Mouse (Mus musculus): ENCODE data around the gene Ostn.
"Not testable (repeated sequence)": the region's sequence is repeated elsewhere in the genome, so short reads cannot be mapped to it uniquely, and the experiment has no call there.

Gene Ostn

DNA sequence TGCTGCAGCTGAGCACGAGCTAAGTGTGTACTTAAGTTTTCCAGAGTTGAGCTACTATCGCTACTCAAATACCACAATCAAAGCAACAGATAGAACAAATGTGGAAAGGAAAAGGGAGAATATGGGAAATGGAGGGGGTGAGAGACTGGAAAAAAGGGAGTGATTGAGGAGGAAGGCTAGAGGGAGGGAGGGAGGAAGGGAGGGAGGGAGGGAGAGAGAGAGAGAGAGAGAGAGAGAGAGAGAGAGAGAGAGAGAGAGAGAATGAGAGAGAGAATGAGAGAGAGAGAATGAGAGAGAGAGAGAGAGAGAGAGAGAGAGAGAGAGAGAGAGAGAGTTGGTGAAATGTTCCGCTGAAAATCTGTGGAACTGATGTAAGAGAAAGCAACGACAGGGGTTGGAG lies at the start of gene Ostn:
TSS of gene Ostn (plus strand) at position 301 of the 400 bp plus-strand sequence.
- not testable (repeated sequence) for DNase-seq (ENCODE audit: low spot score in 2 of 2)

DNA sequence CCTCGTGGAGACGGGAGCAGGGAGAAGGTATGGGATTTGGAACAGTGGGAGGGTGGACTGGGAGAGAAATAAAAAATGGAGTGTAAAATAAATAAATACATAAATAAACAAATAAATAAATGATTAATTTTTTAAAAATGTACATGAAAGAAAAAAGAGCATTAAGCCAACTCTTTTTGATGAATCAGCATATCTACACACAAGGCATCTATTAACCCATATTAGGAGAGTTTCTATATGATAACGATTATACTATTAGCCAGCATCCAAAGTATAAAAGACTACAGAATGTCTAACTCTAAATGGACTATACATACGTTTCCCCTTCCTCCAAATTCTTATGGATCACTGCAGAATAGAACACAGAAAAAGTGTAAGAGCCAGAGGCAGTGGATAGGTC lies 38.5 kb upstream of the Ostn start:
- no peak for DNase-seq (ENCODE audit: low spot score in 2 of 2)

GRCm38 (mm10) chr16:27287410-27287809 lies 19.9 kb upstream of the Ostn start:
- no peak for DNase-seq (ENCODE audit: low spot score in 2 of 2)

- DNase-seq (ENCODE audit: low spot score in 2 of 2), result no peak
Measured at GRCm38 (mm10) chr16:27296508-27296907, 10.8 kb upstream of the Ostn start.

DNA sequence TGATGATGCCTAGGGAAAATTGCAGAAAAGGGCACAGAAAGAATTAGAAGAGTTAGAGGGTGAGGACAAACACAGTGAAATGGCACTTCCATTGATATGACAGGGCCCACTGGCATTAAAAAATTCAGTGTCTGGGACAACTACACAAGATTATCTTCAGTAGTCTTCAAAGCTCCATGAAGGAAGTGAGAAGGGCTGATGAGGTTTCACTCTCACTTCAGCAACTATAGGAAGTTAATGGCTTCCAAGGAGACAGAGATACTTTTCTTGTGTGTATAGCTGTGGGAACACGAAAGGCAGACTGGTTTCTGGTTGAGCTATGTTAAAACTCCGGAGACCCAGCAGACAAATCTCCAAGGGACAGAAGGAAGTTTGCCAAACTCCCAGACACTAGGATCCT lies 10.4 kb upstream of the Ostn start:
- DNase-seq (ENCODE audit: low spot score in 2 of 2), result no peak

DNA sequence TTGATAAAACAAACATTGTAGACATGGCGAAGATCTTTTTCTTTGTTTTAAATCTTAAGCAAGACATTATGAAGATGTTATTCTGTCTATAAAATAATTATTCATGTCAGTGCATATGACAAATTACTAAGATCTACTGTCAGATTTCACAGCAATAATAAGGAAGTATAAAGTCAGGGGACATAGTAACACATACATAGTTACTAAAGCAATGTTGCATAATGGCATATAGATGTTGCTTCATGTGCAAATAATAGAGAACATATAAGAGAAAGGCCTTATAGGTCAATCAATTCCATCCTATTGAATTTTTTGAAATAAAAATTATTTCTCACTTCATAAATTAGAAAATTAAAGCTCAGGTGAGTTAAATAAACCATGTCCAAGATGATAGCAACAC lies 11.8 kb downstream of the Ostn start:
- no peak for DNase-seq (ENCODE audit: low spot score in 2 of 2)

GRCm38 (mm10) chr16:27322047-27322446 lies 14.8 kb downstream of the Ostn start:
- no peak for DNase-seq (ENCODE audit: low spot score in 2 of 2)

- DNase-seq (ENCODE audit: low spot score in 2 of 2), result no peak
Measured at GRCm38 (mm10) chr16:27326463-27326862, 19.2 kb downstream of the Ostn start.

- no peak for DNase-seq (ENCODE audit: low spot score in 2 of 2)
Measured at GRCm38 (mm10) chr16:27347521-27347920, 40.2 kb downstream of the Ostn start.

GRCm38 (mm10) chr16:27348359-27348758 lies 41.1 kb downstream of the Ostn start:
- DNase-seq (ENCODE audit: low spot score in 2 of 2), result no peak

- DNase-seq (ENCODE audit: low spot score in 2 of 2), result no peak
Measured at GRCm38 (mm10) chr16:27349235-27349634, 41.9 kb downstream of the Ostn start.

DNA sequence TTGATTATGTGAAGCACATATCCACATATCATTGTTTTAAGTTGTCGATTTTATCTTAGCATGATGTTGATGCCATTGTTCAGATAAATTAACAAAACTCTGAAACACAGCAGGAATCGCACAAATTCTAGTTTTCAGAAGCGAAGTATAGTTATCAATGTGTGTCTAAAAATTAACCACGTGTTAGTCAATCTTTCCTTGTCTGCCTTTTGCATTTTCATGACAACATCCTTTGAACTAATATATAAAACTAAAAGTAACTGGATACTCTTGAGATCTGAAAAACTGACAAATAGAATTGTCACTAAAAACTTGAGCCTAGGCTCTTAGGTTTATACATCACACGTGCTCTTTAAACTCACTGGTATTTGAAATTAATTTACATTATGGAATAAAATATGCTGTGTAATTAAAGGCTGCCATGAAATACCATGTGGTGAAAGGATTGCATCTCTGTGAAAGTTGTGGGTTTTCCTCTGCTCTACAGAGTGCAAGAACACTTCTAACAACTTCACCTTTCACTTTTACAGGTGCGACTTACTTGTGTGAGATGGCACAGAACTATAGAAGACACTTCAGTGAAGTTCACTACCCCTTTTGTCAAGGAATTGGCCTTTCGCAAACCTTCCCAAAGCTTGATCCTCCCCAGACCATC lies 42.7 kb downstream of the Ostn start:
- no peak for DNase-seq (ENCODE audit: low spot score in 2 of 2)

GRCm38 (mm10) chr16:27354464-27354863 lies 47.2 kb downstream of the Ostn start:
- no peak for DNase-seq (ENCODE audit: low spot score in 2 of 2)

- DNase-seq (ENCODE audit: low spot score in 2 of 2), result no peak
Measured at GRCm38 (mm10) chr16:27360059-27360458, 52.8 kb downstream of the Ostn start.

DNA sequence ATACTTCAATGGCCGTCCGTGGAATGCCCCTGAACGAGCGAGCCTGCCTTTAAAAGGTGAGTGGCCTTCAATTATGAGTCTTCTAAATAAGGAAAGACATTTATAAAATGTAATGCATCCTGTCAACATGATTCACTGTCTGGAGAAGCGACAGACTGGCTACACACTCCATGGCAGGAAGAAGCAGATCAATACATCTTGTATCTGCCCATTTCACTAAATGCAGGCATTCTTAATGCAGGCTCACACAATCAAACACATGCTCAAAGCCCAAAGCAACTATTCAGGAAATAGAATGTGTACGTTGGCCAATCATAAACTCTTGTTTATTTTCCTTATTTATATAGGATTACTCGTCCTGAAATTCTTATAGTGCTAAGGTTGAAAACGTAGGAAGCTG lies 62.9 kb downstream of the Ostn start, which contains the start of gene Uts2b:
TSS of gene Uts2b (minus strand) at position 49 of the 400 bp plus-strand sequence.
- DNase-seq (ENCODE audit: low spot score in 2 of 2), result no peak

DNA sequence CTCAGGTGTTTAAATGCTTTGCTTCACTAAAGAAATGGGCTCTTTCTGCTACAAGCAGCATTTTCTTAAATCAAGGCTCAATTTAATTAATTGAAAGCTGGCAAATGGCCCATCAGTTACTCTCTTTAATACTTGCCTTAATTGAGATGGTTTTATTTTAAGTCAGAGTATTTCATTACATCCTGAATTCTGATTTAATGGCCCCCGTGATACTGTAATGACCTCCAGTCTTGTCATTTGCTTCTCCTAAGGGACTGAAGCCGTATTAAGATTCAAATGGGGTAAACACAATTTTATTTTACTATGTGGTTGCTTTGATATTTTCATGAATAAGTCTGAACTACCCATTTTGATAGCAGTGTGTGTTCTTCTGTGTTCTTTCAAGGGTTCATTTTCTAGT lies 63.4 kb downstream of the Ostn start:
- no peak for DNase-seq (ENCODE audit: low spot score in 2 of 2)

DNA sequence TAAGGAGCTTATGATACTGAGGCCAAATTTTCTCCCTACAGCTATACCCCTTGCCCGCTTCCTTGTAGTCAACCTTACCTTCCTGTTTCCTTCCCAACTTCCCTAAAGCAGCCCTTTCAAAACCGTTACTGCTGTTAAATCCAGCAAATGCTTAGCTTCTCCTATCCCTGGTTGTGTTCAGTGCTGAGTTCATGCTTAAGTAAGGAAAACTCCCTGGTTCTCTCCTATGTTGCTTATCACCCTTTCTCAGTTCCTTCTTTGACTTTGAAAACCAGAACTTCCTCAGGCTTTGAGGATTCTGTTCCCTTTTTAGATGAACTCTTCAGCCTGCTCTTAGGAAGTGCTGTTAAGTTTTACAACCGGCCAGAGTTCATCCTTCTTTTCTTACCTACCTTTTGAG lies 66.8 kb downstream of the Ostn start:
- no peak for DNase-seq (ENCODE audit: low spot score in 2 of 2)

- DNase-seq (ENCODE audit: low spot score in 2 of 2), result no peak
Measured at GRCm38 (mm10) chr16:27375318-27375717, 68.0 kb downstream of the Ostn start.

GRCm38 (mm10) chr16:27376556-27376955 lies 69.3 kb downstream of the Ostn start:
- DNase-seq (ENCODE audit: low spot score in 2 of 2), result no peak

DNA sequence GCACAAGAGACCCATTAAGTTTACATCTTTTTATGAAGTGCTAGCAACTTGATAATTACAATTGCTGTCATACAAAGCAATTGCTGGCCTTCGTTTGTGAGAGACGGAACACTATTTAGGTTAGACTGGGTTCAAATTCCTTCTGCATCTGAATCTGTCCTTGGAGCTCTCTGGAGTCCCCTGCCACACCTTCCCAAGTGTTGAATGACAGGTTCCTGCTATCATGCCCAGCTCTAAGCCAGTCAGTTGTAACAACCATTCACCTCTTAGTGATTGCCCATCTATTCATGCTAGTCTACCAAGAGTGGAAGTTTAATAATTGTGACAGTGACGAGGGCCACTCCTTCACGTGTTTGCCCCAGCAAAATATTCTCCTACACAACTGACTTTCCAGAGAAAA lies 74.9 kb downstream of the Ostn start:
- no peak for DNase-seq (ENCODE audit: low spot score in 2 of 2)

GRCm38 (mm10) chr16:27384893-27385603 lies 77.8 kb downstream of the Ostn start:
- no peak for DNase-seq (ENCODE audit: low spot score in 2 of 2)

DNA sequence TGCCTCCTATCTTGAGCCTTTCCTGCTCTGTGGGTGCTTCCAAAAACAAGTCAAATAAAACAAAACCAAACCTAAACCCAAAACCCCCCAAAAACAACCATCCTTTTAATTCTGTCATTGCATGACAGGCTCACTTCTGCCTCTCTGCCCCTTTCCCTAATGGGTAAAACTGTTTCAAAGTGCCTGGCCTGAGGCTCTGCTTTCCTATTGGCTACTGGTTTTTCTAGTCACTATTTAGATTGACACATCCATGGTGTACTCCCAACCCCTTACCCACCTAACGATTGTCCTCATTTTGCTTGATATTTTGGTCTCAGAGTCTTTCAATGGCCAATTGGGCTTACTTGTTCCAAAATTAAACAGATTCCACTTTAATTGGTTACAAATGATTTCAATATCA lies 78.4 kb downstream of the Ostn start:
- no peak for DNase-seq (ENCODE audit: low spot score in 2 of 2)

DNA sequence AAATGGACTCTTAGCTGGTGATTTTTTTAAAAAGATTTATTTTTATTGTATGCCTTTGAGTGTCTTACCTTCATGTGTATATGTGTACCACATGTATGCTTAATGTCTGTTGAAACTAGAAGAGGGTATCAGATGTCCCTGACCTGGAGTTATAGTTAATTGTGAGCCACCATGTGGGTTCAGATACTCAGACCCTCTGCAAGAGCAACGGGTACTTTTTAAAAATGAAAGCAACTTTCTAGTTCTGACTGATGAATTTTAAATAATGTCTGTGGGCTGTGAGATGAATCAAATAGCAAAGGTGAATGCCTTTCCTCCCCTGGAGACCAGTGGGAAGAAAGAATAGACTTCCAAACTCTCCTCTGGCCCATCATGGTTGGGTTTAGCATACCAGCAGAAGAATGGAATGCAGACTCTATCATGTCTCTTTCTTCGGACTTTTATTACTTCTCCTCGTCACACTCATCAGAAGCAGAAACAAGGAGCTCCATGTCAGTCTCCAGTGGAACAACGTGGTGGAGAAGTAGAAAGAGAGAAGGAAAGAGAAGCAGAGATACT lies 79.6 kb downstream of the Ostn start:
- no peak for DNase-seq (ENCODE audit: low spot score in 2 of 2)

All from spleen, postnatal 10 days (tissue).